Mouse (Mus musculus): ENCODE measurements around the gene Rae1. TPM values are rescaled to one million over a fixed set of nuclear protein-coding genes. Genes with fewer than 3 reads are reported as not detected.

The Rae1 gene
- polyA plus RNA-seq, 1 experiment from 2014 or later = 155 TPM

- no peaks in the 10 kb centered on the region; the same call in 1 of the 2 replicates for H3K36me3 ChIP-seq (replicated peaks; ENCODE audit: control insufficient read depth, insufficient read depth, low read depth, low read length)
- no peak overlapping the region for H3K9ac ChIP-seq (replicated peaks; ENCODE audit: low read length)
- no peak for DNase-seq (ENCODE audit: low spot score)
- WGBS = 25% methylated on average over 4 of the region's 4 CpGs
- peaks cover 8% of the 10 kb centered on the region for H3K27me3 ChIP-seq (ENCODE audit: control insufficient read depth, insufficient read depth, low read length)
- H3K27ac ChIP-seq (replicated peaks; ENCODE audit: low read depth, low read length) = no peak overlapping the region
- H3K4me1 ChIP-seq (ENCODE audit: control insufficient read depth, insufficient read depth, low read length) = peaks cover 3% of the 10 kb centered on the region; the same call in 1 of the 2 replicates
- H3K4me3 ChIP-seq (ENCODE audit: low read depth, low read length) = no peak overlapping the region
- peak overlapping the region; percentile 11; the same call in 1 of the 2 replicates for H3K4me2 ChIP-seq (ENCODE audit: low read depth, low read length)
- no peak for ATAC-seq (replicated peaks; ENCODE audit: insufficient number of reproducible peaks, low FRiP score, low TSS enrichment, low read depth)
- no peaks in the 10 kb centered on the region for H3K9me3 ChIP-seq (replicated peaks; ENCODE audit: control insufficient read depth, low read length)
Measured at GRCm38 (mm10) chr2:173024938-173025337, 25.0 kb downstream of the Rae1 start.

DNA sequence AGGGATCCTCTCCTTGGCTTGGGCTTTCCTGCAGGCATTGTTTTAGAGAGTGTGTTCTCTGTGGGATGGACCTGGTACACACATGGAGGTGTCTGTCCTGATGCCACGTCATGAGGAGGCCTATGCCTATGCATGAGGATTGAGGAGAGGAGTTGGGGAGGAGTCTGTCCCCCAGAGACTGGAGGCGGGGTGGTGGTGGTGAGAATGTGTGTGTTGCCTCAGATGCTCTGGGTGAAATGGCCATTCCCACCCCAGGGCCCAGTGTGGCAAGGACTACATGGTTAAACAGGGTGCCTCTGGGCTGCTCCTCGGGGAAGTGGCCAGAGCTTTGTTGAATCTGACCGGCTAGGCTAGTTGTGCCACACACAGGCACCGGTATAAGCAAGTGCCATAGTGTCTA, 26.4 kb downstream of the Rae1 start:
- H3K4me2 ChIP-seq (ENCODE audit: low read depth, low read length) = no peak overlapping the region
- no peak overlapping the region for H3K27ac ChIP-seq (replicated peaks; ENCODE audit: low read depth, low read length)
- ATAC-seq (replicated peaks; ENCODE audit: insufficient number of reproducible peaks, low FRiP score, low TSS enrichment, low read depth) = no peak
- 88% methylated on average over 5 of the region's 5 CpGs for WGBS
- H3K4me1 ChIP-seq (ENCODE audit: control insufficient read depth, insufficient read depth, low read length) = peaks cover 3% of the 10 kb centered on the region; the same call in 1 of the 2 replicates
- H3K4me3 ChIP-seq (ENCODE audit: low read depth, low read length) = no peak overlapping the region
- H3K27me3 ChIP-seq (ENCODE audit: control insufficient read depth, insufficient read depth, low read length) = no peaks in the 10 kb centered on the region
- no peaks in the 10 kb centered on the region for H3K9me3 ChIP-seq (replicated peaks; ENCODE audit: control insufficient read depth, low read length)
- H3K36me3 ChIP-seq (replicated peaks; ENCODE audit: control insufficient read depth, insufficient read depth, low read depth, low read length) = no peaks in the 10 kb centered on the region; the same call in 1 of the 2 replicates
- no peak overlapping the region for H3K9ac ChIP-seq (replicated peaks; ENCODE audit: low read length)
- no peak for DNase-seq (ENCODE audit: low spot score)

GRCm38 (mm10) chr2:173026688-173027131, 26.8 kb downstream of the Rae1 start:
- no peak overlapping the region for H3K4me2 ChIP-seq (ENCODE audit: low read depth, low read length)
- H3K27me3 ChIP-seq (ENCODE audit: control insufficient read depth, insufficient read depth, low read length) = no peaks in the 10 kb centered on the region
- H3K4me1 ChIP-seq (ENCODE audit: control insufficient read depth, insufficient read depth, low read length) = peaks cover 3% of the 10 kb centered on the region; the same call in 1 of the 2 replicates
- no peak overlapping the region for H3K9ac ChIP-seq (replicated peaks; ENCODE audit: low read length)
- H3K9me3 ChIP-seq (replicated peaks; ENCODE audit: control insufficient read depth, low read length) = no peaks in the 10 kb centered on the region
- DNase-seq (ENCODE audit: low spot score) (no peak), ATAC-seq (replicated peaks; ENCODE audit: insufficient number of reproducible peaks, low FRiP score, low TSS enrichment, low read depth) (no peak)
- WGBS = 83% methylated on average over 3 of the region's 3 CpGs
- no peaks in the 10 kb centered on the region; the same call in none of the 2 replicates for H3K36me3 ChIP-seq (replicated peaks; ENCODE audit: control insufficient read depth, insufficient read depth, low read depth, low read length)
- H3K4me3 ChIP-seq (ENCODE audit: low read depth, low read length) = no peak overlapping the region
- H3K27ac ChIP-seq (replicated peaks; ENCODE audit: low read depth, low read length) = no peak overlapping the region

GRCm38 (mm10) chr2:173027169-173027823, 27.4 kb downstream of the Rae1 start:
- no peak for ATAC-seq (replicated peaks; ENCODE audit: insufficient number of reproducible peaks, low FRiP score, low TSS enrichment, low read depth)
- H3K27ac ChIP-seq (replicated peaks; ENCODE audit: low read depth, low read length) = no peak overlapping the region

DNA sequence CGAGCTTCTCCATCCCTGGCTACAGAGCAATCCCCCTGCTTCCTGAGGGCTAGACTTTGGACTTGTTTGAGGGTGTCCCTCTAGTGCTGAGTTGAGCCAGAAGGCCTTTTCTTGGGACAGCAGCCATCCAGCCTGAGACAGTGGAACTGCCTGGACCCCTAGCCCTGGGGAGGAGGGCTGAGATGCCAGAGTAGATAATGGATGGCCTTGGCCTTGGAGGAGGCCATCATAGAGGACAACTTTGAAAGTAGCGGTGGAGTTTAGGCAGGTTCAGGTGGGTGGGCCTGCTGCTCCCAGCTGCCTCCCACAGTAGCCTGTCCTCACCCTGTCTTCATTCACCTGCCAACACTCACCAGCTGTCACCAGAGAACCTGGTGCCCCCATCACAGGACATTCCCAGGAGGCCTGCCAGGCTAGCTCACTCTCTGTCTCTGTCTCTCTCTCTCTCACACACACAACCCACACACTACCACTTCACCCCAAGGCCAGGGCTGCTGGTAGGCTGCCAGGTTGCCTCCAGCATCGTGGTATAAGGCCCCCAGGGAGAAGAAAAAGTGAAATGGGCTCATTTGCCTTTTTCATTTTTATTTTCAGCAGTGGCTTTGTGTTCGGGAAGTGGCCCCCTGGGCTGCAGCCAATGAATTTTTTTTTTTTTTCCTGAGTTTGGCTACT, 28.0 kb downstream of the Rae1 start:
- WGBS = 86% methylated on average over 4 of the region's 4 CpGs
- no peak overlapping the region for H3K4me2 ChIP-seq (ENCODE audit: low read depth, low read length)
- H3K4me1 ChIP-seq (ENCODE audit: control insufficient read depth, insufficient read depth, low read length) = peaks cover 3% of the 10 kb centered on the region; the same call in 1 of the 2 replicates
- ATAC-seq (replicated peaks; ENCODE audit: insufficient number of reproducible peaks, low FRiP score, low TSS enrichment, low read depth) (no peak), DNase-seq (ENCODE audit: low spot score) (no peak)
- H3K36me3 ChIP-seq (replicated peaks; ENCODE audit: control insufficient read depth, insufficient read depth, low read depth, low read length) = no peaks in the 10 kb centered on the region; the same call in none of the 2 replicates
- no peak overlapping the region for H3K27ac ChIP-seq (replicated peaks; ENCODE audit: low read depth, low read length)
- H3K9me3 ChIP-seq (replicated peaks; ENCODE audit: control insufficient read depth, low read length) = no peaks in the 10 kb centered on the region
- H3K9ac ChIP-seq (replicated peaks; ENCODE audit: low read length) = no peak overlapping the region
- no peak overlapping the region for H3K4me3 ChIP-seq (ENCODE audit: low read depth, low read length)
- H3K27me3 ChIP-seq (ENCODE audit: control insufficient read depth, insufficient read depth, low read length) = no peaks in the 10 kb centered on the region

More at GRCm38 (mm10) chr2:173027169-173027823, 27.4 kb downstream of the Rae1 start:
- Histone ChIP-seq H3K4me1 (ENCODE audit: control insufficient read depth, insufficient read depth, low read length) (peaks cover 3% of the 10 kb centered on the region; the same call in 1 of the 2 replicates), H3K27me3 (ENCODE audit: control insufficient read depth, insufficient read depth, low read length) (no peaks in the 10 kb centered on the region), H3K9me3 (replicated peaks; ENCODE audit: control insufficient read depth, low read length) (no peaks in the 10 kb centered on the region), H3K9ac (replicated peaks; ENCODE audit: low read length) (no peak overlapping the region), H3K4me2 (ENCODE audit: low read depth, low read length) (no peak overlapping the region), H3K4me3 (ENCODE audit: low read depth, low read length) (no peak overlapping the region), H3K36me3 (replicated peaks; ENCODE audit: control insufficient read depth, insufficient read depth, low read depth, low read length) (no peaks in the 10 kb centered on the region; the same call in none of the 2 replicates)
- no peak for DNase-seq (ENCODE audit: low spot score)
- WGBS = 84% methylated on average over 6 of the region's 6 CpGs

DNA sequence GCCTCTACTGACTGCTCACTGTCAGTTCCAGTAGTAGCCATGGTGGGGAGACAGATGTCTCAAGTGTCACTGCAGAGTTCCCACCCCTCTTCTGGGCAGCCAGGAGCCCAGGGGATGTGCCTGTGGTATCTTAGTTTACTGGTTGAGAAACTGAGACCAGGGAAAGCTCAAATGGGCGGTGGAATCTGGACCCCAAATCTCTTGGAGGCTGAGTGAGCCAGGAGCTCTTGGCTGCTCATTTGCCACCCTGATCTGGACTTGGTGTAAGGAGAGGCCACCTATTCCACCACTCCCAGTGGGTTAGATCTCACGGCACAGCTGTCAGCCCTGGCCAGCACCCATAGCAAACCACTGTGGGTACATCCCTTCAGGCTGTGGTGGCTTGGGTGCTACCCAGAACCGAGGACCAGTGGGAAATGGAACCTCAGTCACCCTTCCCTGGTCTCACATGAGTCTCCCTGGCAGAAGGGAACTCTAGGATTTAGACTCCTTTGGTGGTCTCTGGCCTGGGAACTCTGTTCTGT, 28.7 kb downstream of the Rae1 start:
- Histone ChIP-seq H3K4me3 (ENCODE audit: low read depth, low read length) (no peak overlapping the region), H3K4me1 (ENCODE audit: control insufficient read depth, insufficient read depth, low read length) (no peaks in the 10 kb centered on the region), H3K36me3 (replicated peaks; ENCODE audit: control insufficient read depth, insufficient read depth, low read depth, low read length) (peaks cover 1% of the 10 kb centered on the region), H3K4me2 (ENCODE audit: low read depth, low read length) (no peak overlapping the region), H3K27me3 (ENCODE audit: control insufficient read depth, insufficient read depth, low read length) (no peaks in the 10 kb centered on the region), H3K9me3 (replicated peaks; ENCODE audit: control insufficient read depth, low read length) (no peaks in the 10 kb centered on the region), H3K9ac (replicated peaks; ENCODE audit: low read length) (no peak overlapping the region), H3K27ac (replicated peaks; ENCODE audit: low read depth, low read length) (no peak overlapping the region)
- ATAC-seq (replicated peaks; ENCODE audit: insufficient number of reproducible peaks, low FRiP score, low TSS enrichment, low read depth) (no peak), DNase-seq (ENCODE audit: low spot score) (no peak)
- 86% methylated on average over 3 of the region's 3 CpGs for WGBS

DNA sequence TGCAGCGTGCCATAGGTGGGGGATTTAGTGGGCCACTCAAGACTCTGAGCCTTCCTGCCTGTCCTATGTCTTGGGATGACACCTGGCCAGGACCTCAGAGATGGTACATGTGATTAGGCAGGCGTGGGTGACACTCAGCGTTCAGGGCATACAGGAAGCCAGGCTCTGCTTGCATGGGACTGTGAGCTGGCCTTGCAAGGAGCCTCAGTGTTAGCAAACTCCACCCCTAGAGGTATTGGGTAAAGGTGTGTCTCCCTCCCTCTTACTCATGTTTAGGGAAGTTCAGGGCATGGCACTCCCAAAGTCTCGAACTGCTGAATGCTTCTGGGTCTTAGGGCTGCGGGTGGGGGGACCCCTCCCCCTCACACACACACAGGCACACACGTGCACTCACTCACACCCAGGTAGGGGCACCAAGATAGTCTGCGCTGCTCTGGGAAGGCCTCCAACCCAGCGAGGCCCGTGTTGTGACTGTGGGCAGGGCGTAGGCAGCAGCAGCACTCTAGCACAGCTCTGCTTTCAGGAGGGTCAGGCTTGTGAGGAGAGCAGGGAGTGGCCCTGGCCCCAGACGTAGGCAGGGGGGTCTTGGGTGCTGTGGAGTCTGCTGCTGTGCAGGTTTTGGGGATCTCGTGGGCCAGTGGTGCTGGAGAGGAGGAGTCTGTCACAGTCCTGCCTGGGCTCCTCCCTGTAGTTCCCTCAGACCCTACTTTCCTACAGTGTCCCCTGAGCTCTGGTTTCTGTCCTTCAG, 30.8 kb downstream of the Rae1 start:
- ATAC-seq (replicated peaks; ENCODE audit: insufficient number of reproducible peaks, low FRiP score, low TSS enrichment, low read depth) = no peak

More for the DNA sequence above, 30.8 kb downstream of the Rae1 start:
- Histone ChIP-seq H3K4me3 (ENCODE audit: low read depth, low read length) (no peak overlapping the region), H3K36me3 (replicated peaks; ENCODE audit: control insufficient read depth, insufficient read depth, low read depth, low read length) (peaks cover 7% of the 10 kb centered on the region), H3K9ac (replicated peaks; ENCODE audit: low read length) (no peak overlapping the region), H3K27me3 (ENCODE audit: control insufficient read depth, insufficient read depth, low read length) (no peaks in the 10 kb centered on the region), H3K27ac (replicated peaks; ENCODE audit: low read depth, low read length) (no peak overlapping the region), H3K9me3 (replicated peaks; ENCODE audit: control insufficient read depth, low read length) (no peaks in the 10 kb centered on the region), H3K4me2 (ENCODE audit: low read depth, low read length) (no peak overlapping the region), H3K4me1 (ENCODE audit: control insufficient read depth, insufficient read depth, low read length) (no peaks in the 10 kb centered on the region)
- WGBS = 77% methylated on average over 12 of the region's 12 CpGs
- DNase-seq (ENCODE audit: low spot score) = no peak
